Mouse (Mus musculus): ENCODE measurements around the gene Padi4. TPM values are rescaled to one million over a fixed set of nuclear protein-coding genes. Genes with fewer than 3 reads are reported as not detected.

The Padi4 gene
- polyA plus RNA-seq, 1 experiment from 2014 or later = 0.38 TPM

DNA sequence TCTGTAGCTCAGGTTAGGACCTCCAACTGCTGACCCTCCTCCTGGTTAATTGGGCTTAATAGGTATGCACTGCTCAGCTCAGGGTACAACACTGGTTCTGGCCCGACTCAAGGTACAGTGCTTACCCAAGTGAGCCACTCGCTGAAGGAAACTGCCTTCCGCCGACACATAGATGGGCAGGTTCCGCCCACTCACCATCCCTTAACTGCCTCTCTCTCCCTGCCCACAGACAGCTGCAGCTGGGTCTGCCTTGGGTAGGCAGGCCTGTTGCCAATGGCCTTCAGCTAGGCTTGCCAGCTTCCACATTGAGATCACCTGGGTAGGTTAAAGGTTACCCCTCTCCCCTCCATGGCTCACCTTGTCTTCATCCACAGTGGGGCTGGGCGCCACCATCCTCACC, 32.6 kb downstream of the Padi4 start:
- ATAC-seq (ENCODE audit: low read depth) (no peak), DNase-seq (ENCODE audit: low spot score) (no peak)
- no peak overlapping the region for H3K4me3 ChIP-seq (ENCODE audit: low read depth, low read length)
- no peaks in the 10 kb centered on the region for H3K36me3 ChIP-seq (ENCODE audit: control insufficient read depth, insufficient read depth, low read length)
- H3K4me1 ChIP-seq (ENCODE audit: control insufficient read depth, insufficient read depth, low read length) = no peaks in the 10 kb centered on the region
- 72% methylated on average over 6 of the region's 6 CpGs for WGBS
- no peak overlapping the region for H3K9ac ChIP-seq (ENCODE audit: low read depth, low read length)
- H3K4me2 ChIP-seq (ENCODE audit: low read depth, low read length) = no peak overlapping the region
- H3K9me3 ChIP-seq (ENCODE audit: control insufficient read depth, low read length) = no peaks in the 10 kb centered on the region
- no peak overlapping the region for H3K27ac ChIP-seq (replicated peaks; ENCODE audit: low read depth, low read length)
- H3K27me3 ChIP-seq (replicated peaks; ENCODE audit: control insufficient read depth, insufficient read depth, low read length) = no peaks in the 10 kb centered on the region

DNA sequence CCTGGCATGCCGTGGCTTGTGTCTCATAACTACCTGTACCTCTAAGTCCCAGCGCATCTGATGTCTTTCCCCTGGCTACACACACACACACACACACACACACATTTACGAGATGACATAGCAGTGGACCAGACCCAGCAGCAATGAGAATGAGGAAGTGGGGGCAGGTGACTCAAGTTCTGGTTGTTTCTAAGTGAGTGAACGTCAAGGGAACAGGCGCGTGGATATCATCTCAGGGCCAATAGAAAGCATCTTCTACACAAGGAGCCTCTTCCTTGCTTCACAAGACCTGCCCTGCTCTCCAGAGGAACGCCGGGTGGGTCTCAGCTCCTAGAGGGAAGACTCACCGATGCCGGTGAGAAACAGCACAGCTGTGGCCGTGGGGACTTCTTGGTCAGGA, 33.4 kb downstream of the Padi4 start:
- no peak overlapping the region for H3K4me2 ChIP-seq (ENCODE audit: low read depth, low read length)
- WGBS = 87% methylated on average over 11 of the region's 11 CpGs
- ATAC-seq (ENCODE audit: low read depth) = no peak
- H3K4me3 ChIP-seq (ENCODE audit: low read depth, low read length) = no peak overlapping the region
- no peaks in the 10 kb centered on the region for H3K36me3 ChIP-seq (ENCODE audit: control insufficient read depth, insufficient read depth, low read length)
- H3K27ac ChIP-seq (replicated peaks; ENCODE audit: low read depth, low read length) = no peak overlapping the region
- H3K27me3 ChIP-seq (replicated peaks; ENCODE audit: control insufficient read depth, insufficient read depth, low read length) = no peaks in the 10 kb centered on the region
- H3K9ac ChIP-seq (ENCODE audit: low read depth, low read length) = no peak overlapping the region
- DNase-seq (ENCODE audit: low spot score) = no peak
- no peaks in the 10 kb centered on the region for H3K4me1 ChIP-seq (ENCODE audit: control insufficient read depth, insufficient read depth, low read length)
- H3K9me3 ChIP-seq (ENCODE audit: control insufficient read depth, low read length) = no peaks in the 10 kb centered on the region

DNA sequence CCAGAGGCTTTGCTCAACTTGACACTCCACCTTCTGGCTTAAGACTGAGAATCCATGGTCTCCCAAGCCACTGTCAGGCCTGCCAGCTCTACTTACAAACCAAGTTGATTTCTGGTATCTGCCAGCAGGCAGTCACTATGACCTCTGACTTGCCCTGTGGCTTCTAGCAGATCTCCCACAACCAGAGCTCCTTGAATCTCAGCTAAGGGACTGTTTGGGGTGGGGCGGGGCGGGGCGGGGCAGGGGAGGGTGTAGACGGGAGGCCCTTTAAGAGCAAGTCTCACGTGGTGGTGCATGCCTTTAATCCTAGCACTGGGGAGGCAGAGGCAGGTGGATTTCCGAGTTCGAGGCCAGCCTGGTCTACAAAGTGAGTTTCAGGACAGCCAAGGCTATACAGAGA, 41.2 kb downstream of the Padi4 start:
- Histone ChIP-seq H3K4me2 (ENCODE audit: low read depth, low read length) (no peak overlapping the region), H3K36me3 (ENCODE audit: control insufficient read depth, insufficient read depth, low read length) (no peaks in the 10 kb centered on the region), H3K27me3 (replicated peaks; ENCODE audit: control insufficient read depth, insufficient read depth, low read length) (no peaks in the 10 kb centered on the region), H3K9me3 (ENCODE audit: control insufficient read depth, low read length) (no peaks in the 10 kb centered on the region), H3K4me3 (ENCODE audit: low read depth, low read length) (no peak overlapping the region), H3K9ac (ENCODE audit: low read depth, low read length) (no peak overlapping the region), H3K27ac (replicated peaks; ENCODE audit: low read depth, low read length) (no peak overlapping the region), H3K4me1 (ENCODE audit: control insufficient read depth, insufficient read depth, low read length) (no peaks in the 10 kb centered on the region)
- WGBS = 79% methylated on average over 7 of the region's 7 CpGs
- no peak for DNase-seq (ENCODE audit: low spot score)
- no peak for ATAC-seq (ENCODE audit: low read depth)

DNA sequence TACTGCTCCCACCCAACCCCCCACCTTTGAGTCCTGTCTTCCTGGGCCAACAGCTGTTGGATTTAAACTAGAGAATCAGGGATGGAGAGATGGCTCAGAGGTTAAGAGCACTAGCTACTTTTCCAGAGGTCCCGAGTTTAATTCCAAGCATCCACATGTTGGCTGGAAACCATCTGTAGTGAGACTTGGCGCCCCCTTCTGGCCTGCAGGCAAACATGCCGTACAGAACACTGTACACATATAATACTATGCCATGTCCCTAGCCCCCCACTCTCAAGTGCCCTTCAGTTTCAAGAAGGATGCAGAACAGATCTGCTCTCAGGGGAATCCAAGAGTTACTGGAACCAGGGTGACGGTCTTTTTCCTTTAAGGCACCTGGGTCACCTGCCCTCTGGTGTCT, 42.4 kb downstream of the Padi4 start:
- Histone ChIP-seq H3K9ac (ENCODE audit: low read depth, low read length) (no peak overlapping the region), H3K27ac (replicated peaks; ENCODE audit: low read depth, low read length) (no peak overlapping the region), H3K27me3 (replicated peaks; ENCODE audit: control insufficient read depth, insufficient read depth, low read length) (no peaks in the 10 kb centered on the region), H3K9me3 (ENCODE audit: control insufficient read depth, low read length) (no peaks in the 10 kb centered on the region), H3K4me1 (ENCODE audit: control insufficient read depth, insufficient read depth, low read length) (no peaks in the 10 kb centered on the region), H3K4me3 (ENCODE audit: low read depth, low read length) (no peak overlapping the region), H3K4me2 (ENCODE audit: low read depth, low read length) (no peak overlapping the region), H3K36me3 (ENCODE audit: control insufficient read depth, insufficient read depth, low read length) (no peaks in the 10 kb centered on the region)
- 78% methylated on average over 4 of the region's 4 CpGs for WGBS
- no peak for DNase-seq (ENCODE audit: low spot score)
- ATAC-seq (ENCODE audit: low read depth) = no peak

DNA sequence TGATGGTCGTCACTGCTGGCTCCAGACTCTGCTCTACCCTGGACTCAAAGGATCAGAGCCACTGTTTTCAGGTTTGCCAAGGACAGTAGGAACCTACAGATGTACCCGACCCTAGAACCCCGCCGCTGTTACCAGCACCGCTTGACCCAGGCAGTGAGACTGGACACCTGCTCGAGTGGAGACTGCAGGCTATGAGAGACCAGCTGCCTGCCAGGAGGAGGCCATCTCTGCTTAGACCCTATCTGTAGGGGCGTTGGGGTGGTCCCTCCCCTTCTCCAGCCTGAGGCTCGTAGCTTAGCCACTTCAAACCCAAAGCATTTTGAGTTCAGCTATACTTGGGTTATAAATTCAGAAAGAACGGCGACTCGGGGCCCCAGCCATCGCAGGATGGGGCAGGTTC, 47.1 kb downstream of the Padi4 start:
- H3K27me3 ChIP-seq (replicated peaks; ENCODE audit: control insufficient read depth, insufficient read depth, low read length) = no peaks in the 10 kb centered on the region
- H3K4me3 ChIP-seq (ENCODE audit: low read depth, low read length) = no peak overlapping the region
- no peak overlapping the region for H3K27ac ChIP-seq (replicated peaks; ENCODE audit: low read depth, low read length)
- H3K36me3 ChIP-seq (ENCODE audit: control insufficient read depth, insufficient read depth, low read length) = peaks cover 14% of the 10 kb centered on the region
- H3K4me1 ChIP-seq (ENCODE audit: control insufficient read depth, insufficient read depth, low read length) = no peaks in the 10 kb centered on the region
- ATAC-seq (ENCODE audit: low read depth) (no peak), DNase-seq (ENCODE audit: low spot score) (no peak)
- no peak overlapping the region for H3K9ac ChIP-seq (ENCODE audit: low read depth, low read length)
- no peak overlapping the region for H3K4me2 ChIP-seq (ENCODE audit: low read depth, low read length)
- no peaks in the 10 kb centered on the region for H3K9me3 ChIP-seq (ENCODE audit: control insufficient read depth, low read length)
- 79% methylated on average over 12 of the region's 12 CpGs for WGBS

DNA sequence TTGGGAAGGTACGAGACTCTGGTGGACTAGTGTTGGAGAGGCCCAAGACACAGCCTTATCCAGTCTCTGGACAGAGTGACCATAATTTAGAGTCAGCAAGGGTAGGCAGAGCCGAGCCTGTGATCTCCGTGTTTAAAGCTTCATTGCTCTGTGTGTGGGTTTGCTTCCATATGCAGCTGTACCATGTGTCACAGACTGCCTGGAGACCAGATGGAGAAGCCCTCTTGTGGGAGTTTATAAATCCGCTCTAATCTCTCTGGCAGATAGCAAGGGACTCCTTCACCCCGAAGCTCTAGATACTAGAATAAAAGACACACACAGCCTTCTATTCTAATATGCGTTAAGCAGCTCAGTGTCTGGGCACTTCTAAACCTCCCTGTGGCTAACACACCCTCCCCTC, 49.3 kb downstream of the Padi4 start:
- H3K9ac ChIP-seq (ENCODE audit: low read depth, low read length) = no peak overlapping the region

DNA sequence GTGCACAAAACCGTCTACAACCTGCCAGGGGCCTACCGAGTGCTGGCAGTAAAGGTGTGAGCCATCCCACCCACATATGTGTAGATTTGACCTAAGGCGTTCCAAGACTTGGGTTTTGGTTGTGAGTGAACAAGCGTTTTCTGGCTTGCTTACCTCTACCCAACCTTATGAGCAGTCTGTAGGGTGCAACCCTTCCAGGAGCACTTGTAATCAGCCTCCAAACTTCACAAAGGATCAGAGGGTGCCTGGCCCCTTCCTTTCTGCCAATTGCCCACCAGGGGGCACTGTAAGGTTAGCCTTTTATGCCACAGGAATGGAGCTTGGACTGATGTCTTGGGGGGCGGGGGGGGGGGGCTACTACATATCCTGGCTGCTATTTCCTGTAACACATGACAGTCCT, 50.2 kb downstream of the Padi4 start:
- H3K27ac ChIP-seq (replicated peaks; ENCODE audit: low read depth, low read length) = no peak overlapping the region
- H3K36me3 ChIP-seq (ENCODE audit: control insufficient read depth, insufficient read depth, low read length) = peaks cover 46% of the 10 kb centered on the region
- WGBS = 68% methylated on average over 4 of the region's 5 CpGs
- DNase-seq (ENCODE audit: low spot score) = peak; percentile 55
- no peaks in the 10 kb centered on the region for H3K9me3 ChIP-seq (ENCODE audit: control insufficient read depth, low read length)
- H3K9ac ChIP-seq (ENCODE audit: low read depth, low read length) = no peak overlapping the region
- no peak overlapping the region for H3K4me3 ChIP-seq (ENCODE audit: low read depth, low read length)
- no peaks in the 10 kb centered on the region for H3K27me3 ChIP-seq (replicated peaks; ENCODE audit: control insufficient read depth, insufficient read depth, low read length)
- ATAC-seq (ENCODE audit: low read depth) = 0 out of 2 replicates have a peak, but pooled peaks have one; percentile 24
- H3K4me1 ChIP-seq (ENCODE audit: control insufficient read depth, insufficient read depth, low read length) = no peaks in the 10 kb centered on the region
- no peak overlapping the region for H3K4me2 ChIP-seq (ENCODE audit: low read depth, low read length)

More for the DNA sequence above, 49.3 kb downstream of the Padi4 start:
- H3K4me3 ChIP-seq (ENCODE audit: low read depth, low read length) = no peak overlapping the region
- H3K4me1 ChIP-seq (ENCODE audit: control insufficient read depth, insufficient read depth, low read length) = no peaks in the 10 kb centered on the region
- 58% methylated on average over 6 of the region's 6 CpGs for WGBS
- no peak overlapping the region for H3K4me2 ChIP-seq (ENCODE audit: low read depth, low read length)
- H3K27me3 ChIP-seq (replicated peaks; ENCODE audit: control insufficient read depth, insufficient read depth, low read length) = no peaks in the 10 kb centered on the region
- H3K9me3 ChIP-seq (ENCODE audit: control insufficient read depth, low read length) = no peaks in the 10 kb centered on the region
- peaks cover 36% of the 10 kb centered on the region for H3K36me3 ChIP-seq (ENCODE audit: control insufficient read depth, insufficient read depth, low read length)
- no peak for ATAC-seq (ENCODE audit: low read depth)
- DNase-seq (ENCODE audit: low spot score) = no peak
- H3K27ac ChIP-seq (replicated peaks; ENCODE audit: low read depth, low read length) = 0 out of 2 replicates have a peak overlapping the region, but pooled peaks have one; percentile 13

DNA sequence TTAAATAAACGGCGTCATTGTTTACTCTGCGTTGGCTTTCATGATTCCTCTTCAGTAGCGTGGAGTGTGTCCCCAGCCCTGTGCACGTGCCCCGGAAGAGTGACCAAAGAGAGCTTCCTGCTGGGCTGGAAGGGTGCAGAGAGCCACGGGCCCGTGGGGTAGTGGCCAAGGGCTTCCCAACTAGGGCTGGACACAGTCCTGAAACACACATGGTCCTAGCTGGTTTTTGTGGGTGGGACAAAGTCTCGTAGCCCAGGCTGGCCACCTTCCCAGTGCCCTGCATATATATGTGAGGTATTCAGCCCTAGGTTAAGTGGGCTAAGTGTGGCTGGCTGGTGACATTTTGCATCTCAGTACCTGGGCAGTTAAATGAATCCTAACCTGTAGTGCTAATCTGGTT, 50.8 kb downstream of the Padi4 start:
- no peak overlapping the region for H3K4me3 ChIP-seq (ENCODE audit: low read depth, low read length)
- H3K4me2 ChIP-seq (ENCODE audit: low read depth, low read length) = no peak overlapping the region
- H3K36me3 ChIP-seq (ENCODE audit: control insufficient read depth, insufficient read depth, low read length) = peaks cover 52% of the 10 kb centered on the region
- no peak overlapping the region for H3K9ac ChIP-seq (ENCODE audit: low read depth, low read length)
- H3K27me3 ChIP-seq (replicated peaks; ENCODE audit: control insufficient read depth, insufficient read depth, low read length) = no peaks in the 10 kb centered on the region
- no peak for ATAC-seq (ENCODE audit: low read depth)
- no peaks in the 10 kb centered on the region for H3K4me1 ChIP-seq (ENCODE audit: control insufficient read depth, insufficient read depth, low read length)
- DNase-seq (ENCODE audit: low spot score) = no peak
- 84% methylated on average over 9 of the region's 9 CpGs for WGBS
- no peak overlapping the region for H3K27ac ChIP-seq (replicated peaks; ENCODE audit: low read depth, low read length)
- H3K9me3 ChIP-seq (ENCODE audit: control insufficient read depth, low read length) = no peaks in the 10 kb centered on the region

DNA sequence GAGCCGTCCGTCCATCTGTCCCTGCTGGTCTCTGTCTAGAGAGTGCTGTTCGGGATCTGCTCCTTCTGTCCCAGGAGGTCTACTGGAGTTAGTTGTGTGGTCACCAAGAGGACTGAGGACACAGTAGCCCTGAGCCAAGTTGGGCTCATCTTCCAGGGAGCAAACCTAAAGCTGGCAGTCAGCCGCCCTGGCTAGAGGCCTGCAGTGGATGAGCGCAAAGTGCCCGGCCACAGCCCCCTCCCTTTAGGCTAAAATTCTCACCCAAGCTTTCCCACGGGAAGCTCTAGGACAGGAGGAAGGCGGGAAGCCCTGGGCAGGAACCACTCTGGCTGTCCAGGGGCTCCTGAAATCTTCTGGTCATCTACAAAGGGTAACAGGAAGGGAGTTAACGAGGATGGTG, 51.3 kb downstream of the Padi4 start:
- H3K4me3 ChIP-seq (ENCODE audit: low read depth, low read length) = no peak overlapping the region
- no peak overlapping the region for H3K9ac ChIP-seq (ENCODE audit: low read depth, low read length)
- WGBS = 76% methylated on average over 9 of the region's 9 CpGs
- DNase-seq (ENCODE audit: low spot score) = no peak
- no peak for ATAC-seq (ENCODE audit: low read depth)
- no peaks in the 10 kb centered on the region for H3K9me3 ChIP-seq (ENCODE audit: control insufficient read depth, low read length)
- H3K27ac ChIP-seq (replicated peaks; ENCODE audit: low read depth, low read length) = no peak overlapping the region
- H3K4me2 ChIP-seq (ENCODE audit: low read depth, low read length) = no peak overlapping the region
- no peaks in the 10 kb centered on the region for H3K27me3 ChIP-seq (replicated peaks; ENCODE audit: control insufficient read depth, insufficient read depth, low read length)
- H3K36me3 ChIP-seq (ENCODE audit: control insufficient read depth, insufficient read depth, low read length) = peaks cover 56% of the 10 kb centered on the region
- H3K4me1 ChIP-seq (ENCODE audit: control insufficient read depth, insufficient read depth, low read length) = no peaks in the 10 kb centered on the region

Measured in embryonic facial prominence, embryonic 14.5 days (tissue).